Mouse (Mus musculus) layer of hippocampus, postnatal 14 days (tissue): ENCODE measurements at regions not wholly inside any gene's neighbourhood (a gene's known extent, or its start where the extent isn't known, plus 50 kb on each side); places are given as distances from the start of the nearest gene placed in this dataset.

Experiments
- DNase-seq, 2 experiments: peaks; one replicate each; pipeline ENCODE4 v3.0.0; 2021 to 2022; ENCODE audit warnings: low spot score in 2 of 2, mixed read lengths in 1 of 2

- DNase-seq = no peak
Measured at GRCm38 (mm10) chr14:64511300-64511699, 407.2 kb downstream of the Prss52 start.

- no peak for DNase-seq
Measured at GRCm38 (mm10) chr14:64512726-64513125, 408.6 kb downstream of the Prss52 start.

GRCm38 (mm10) chr14:64517584-64518195 lies 413.6 kb downstream of the Prss52 start:
- DNase-seq = no peak

- DNase-seq = no peak
Measured at GRCm38 (mm10) chr14:64524641-64525040, 420.6 kb downstream of the Prss52 start.

GRCm38 (mm10) chr14:64525302-64526078 lies 421.4 kb downstream of the Prss52 start:
- DNase-seq = no peak

- no peak for DNase-seq
Measured at GRCm38 (mm10) chr14:64530541-64530940, 426.5 kb downstream of the Prss52 start.

GRCm38 (mm10) chr14:64531221-64531949 lies 427.3 kb downstream of the Prss52 start:
- no peak for DNase-seq

GRCm38 (mm10) chr14:64532351-64532750 lies 428.3 kb downstream of the Prss52 start:
- peak; percentile 37 to 48 for DNase-seq

- DNase-seq = peak; percentile 49 to 70
Measured at GRCm38 (mm10) chr14:64533591-64534151, 429.6 kb downstream of the Prss52 start.

GRCm38 (mm10) chr14:64534194-64534593 lies 430.1 kb downstream of the Prss52 start:
- peak in 1 of 2 experiments; percentile 29 for DNase-seq

- DNase-seq = no peak
Measured at GRCm38 (mm10) chr14:64539436-64539835, 435.4 kb downstream of the Prss52 start.

GRCm38 (mm10) chr14:64545056-64545455 lies 441.0 kb downstream of the Prss52 start:
- DNase-seq = no peak

- no peak for DNase-seq
Measured at GRCm38 (mm10) chr14:64546787-64547186, 442.7 kb downstream of the Prss52 start.

- no peak for DNase-seq
Measured at GRCm38 (mm10) chr14:64552951-64553350, 448.9 kb downstream of the Prss52 start.

GRCm38 (mm10) chr14:64556042-64556441 lies 452.0 kb downstream of the Prss52 start:
- no peak for DNase-seq

- DNase-seq = no peak
Measured at GRCm38 (mm10) chr14:64557453-64557852, 453.4 kb downstream of the Prss52 start.

- DNase-seq = no peak
Measured at GRCm38 (mm10) chr14:64568689-64569088, 464.6 kb downstream of the Prss52 start.

GRCm38 (mm10) chr14:64570951-64571350 lies 466.9 kb downstream of the Prss52 start:
- DNase-seq = peak in 1 of 2 experiments; percentile 56

GRCm38 (mm10) chr14:64572756-64573155 lies 468.7 kb downstream of the Prss52 start:
- DNase-seq = no peak

- DNase-seq = no peak
Measured at GRCm38 (mm10) chr14:64573773-64574172, 469.7 kb downstream of the Prss52 start.

- no peak for DNase-seq
Measured at GRCm38 (mm10) chr14:64574277-64574676, 470.2 kb downstream of the Prss52 start.

- no peak for DNase-seq
Measured at GRCm38 (mm10) chr14:64574773-64575172, 470.7 kb downstream of the Prss52 start.
